Mouse (Mus musculus) midbrain, postnatal 0 days (tissue): ENCODE measurements around the gene Larp4. TPM values are rescaled to one million over a fixed set of nuclear protein-coding genes. Genes with fewer than 3 reads are reported as not detected.

Experiments used
- ATAC-seq: fragments of 200-750 bp; cut with Nextera tagmentation; 2 replicates; pipeline ENCODE4 v1.8.0; 2017; ENCODE audit warnings: moderate number of reproducible peaks, mild to moderate bottlenecking, moderate TSS enrichment, moderate library complexity; ENCODE audit not compliant: low FRiP score
- DNase-seq: peaks from one replicate; pipeline ENCODE4 v3.0.0-alpha.2; 2015; ENCODE audit warnings: low spot score
- H3K27ac ChIP-seq: fragments of 300-500 bp; sonication (generic); 2 replicates; pipeline ENCODE4 v1.5.1; 2014; ENCODE audit warnings: low read depth, mild to moderate bottlenecking, low read length, mixed read lengths
- H3K27me3 ChIP-seq: fragments of 300-500 bp; sonication (generic); 2 replicates; pipeline ENCODE4 v1.6.1; 2014; ENCODE audit warnings: low read length, control low read depth, mixed read lengths; ENCODE audit not compliant: insufficient read depth
- H3K36me3 ChIP-seq: fragments of 300-500 bp; sonication (generic); 2 replicates; pipeline ENCODE4 v1.6.1; 2014; ENCODE audit warnings: low read length, control low read depth, mixed read lengths; ENCODE audit not compliant: insufficient read depth
- H3K4me1 ChIP-seq: fragments of 300-500 bp; sonication (generic); 2 replicates; pipeline ENCODE4 v1.6.1; 2014; ENCODE audit warnings: mild to moderate bottlenecking, control low read depth, antibody characterized with exemption, low read length, mixed read lengths; ENCODE audit not compliant: insufficient read depth
- H3K4me2 ChIP-seq: fragments of 300-500 bp; sonication (generic); 2 replicates; pipeline ENCODE4 v1.6.1; 2014; ENCODE audit warnings: low read depth, mild to moderate bottlenecking, low read length, mixed read lengths; ENCODE audit not compliant: poor library complexity, severe bottlenecking
- H3K4me3 ChIP-seq: fragments of 300-500 bp; sonication (generic); 2 replicates; pipeline ENCODE4 v1.5.1; 2014; ENCODE audit warnings: low read depth, mild to moderate bottlenecking, low read length, moderate library complexity
- H3K9ac ChIP-seq: fragments of 300-500 bp; sonication (generic); replicated peaks from 2 replicates; pipeline ENCODE4 v1.6.1; 2014; ENCODE audit warnings: mild to moderate bottlenecking, low read length, moderate library complexity, mixed read lengths; ENCODE audit not compliant: poor library complexity, severe bottlenecking
- H3K9me3 ChIP-seq: fragments of 300-500 bp; sonication (generic); 2 replicates; pipeline ENCODE4 v1.6.1; 2016; ENCODE audit warnings: low read length, control low read depth
- CTCF ChIP-seq: IDR thresholded peaks from 2 replicates; pipeline ENCODE4 v1.5.1; 2016; ENCODE audit warnings: antibody characterized with exemption, mild to moderate bottlenecking
- WGBS: fragments of 180-500 bp; shearing (Covaris S2); extraction: QIAGEN DNeasy Blood & Tissue Kit; methylation state at CpG from one replicate; pipeline ENCODE4 v1.1.7; 2014; 5-methylcytosine and 5-hydroxymethylcytosine counted together
- polyA plus RNA-seq: library from polyadenylated mRNA; unstranded; fragments of >200 nt; fragmentation: Nextera tagmentation; extraction: Ambion mirVana; gene quantifications from 2 replicates; pipeline ENCODE4 v1.2.1, GENCODE M21; 2015
- total RNA-seq: library from RNA; depleted of rRNA; stranded (reverse); fragments of >200 nt; gene quantifications from 2 replicates; pipeline ENCODE4 v1.2.3, GENCODE M21; 2014

The Larp4 gene
- total and polyA plus RNA-seq, 2 experiments from 2014 or later, result 19.6 to 73.5 TPM

DNA sequence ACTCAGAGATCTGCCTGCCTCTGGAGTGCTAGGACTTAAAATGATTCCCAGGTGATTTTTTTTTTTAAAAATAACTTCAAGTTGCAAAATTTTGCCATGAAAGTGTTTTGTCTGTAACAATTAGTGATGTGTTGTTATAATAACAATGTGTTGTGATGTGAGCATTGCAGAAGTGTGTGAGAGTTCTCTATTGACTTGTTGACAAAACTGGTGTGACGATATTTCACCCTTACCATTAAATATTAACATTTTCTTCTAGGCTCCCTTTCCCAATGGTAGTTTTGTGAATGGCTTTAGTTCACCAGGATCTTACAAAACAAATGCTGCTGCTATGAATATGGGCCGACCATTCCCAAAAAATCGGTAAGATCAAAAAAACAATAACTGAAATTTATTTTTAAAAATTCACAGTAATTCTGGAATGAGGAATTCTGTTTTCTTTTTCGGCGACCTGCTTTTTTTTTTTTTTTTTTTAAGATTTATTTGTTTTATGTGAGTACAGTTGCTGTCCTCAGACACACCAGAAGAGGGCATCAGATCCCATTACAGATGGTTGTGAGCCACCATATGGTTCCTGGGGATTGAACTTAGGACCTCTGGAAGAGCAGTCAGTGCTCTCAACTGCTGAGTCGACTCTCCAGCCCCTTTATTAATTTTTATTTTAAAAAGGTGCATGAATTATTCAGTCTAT, 27.4 kb downstream of the Larp4 start:
- whole genome bisulfite sequencing, result 91% methylated on average over 6 of the region's 6 CpGs
- Histone ChIP-seq H3K4me3 (no peak overlapping the region), H3K4me2 (no peak overlapping the region), H3K9me3 (no peaks in the 10 kb centered on the region), H3K9ac (no peak overlapping the region), H3K36me3 (peaks cover 28% of the 10 kb centered on the region), H3K4me1 (no peaks in the 10 kb centered on the region), H3K27ac (no peak overlapping the region), H3K27me3 (no peaks in the 10 kb centered on the region)
- no peak for ATAC-seq
- TF ChIP-seq CTCF, result no peak
- DNase-seq, result no peak

DNA sequence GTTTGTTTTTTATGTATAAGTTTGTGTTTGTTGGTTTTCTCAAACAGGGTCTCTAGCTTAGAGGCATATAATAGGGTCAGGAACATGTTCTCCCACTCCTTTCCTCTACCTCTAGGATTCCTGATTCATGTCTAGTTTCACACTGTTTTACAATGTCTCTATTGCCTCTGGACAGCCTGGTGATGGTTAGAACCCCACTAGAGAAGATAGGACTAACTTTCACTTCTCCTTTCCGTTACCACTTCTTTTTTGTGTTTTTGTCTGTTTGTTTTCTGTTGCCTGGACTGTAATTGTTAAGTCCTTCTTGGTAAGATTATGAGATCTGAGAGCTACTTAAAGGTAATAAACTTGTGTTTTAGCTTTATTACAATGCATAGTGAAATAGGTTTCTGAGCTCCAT, 29.5 kb downstream of the Larp4 start:
- Histone ChIP-seq H3K27me3 (no peaks in the 10 kb centered on the region), H3K4me1 (no peaks in the 10 kb centered on the region), H3K9me3 (no peaks in the 10 kb centered on the region), H3K4me3 (no peak overlapping the region), H3K9ac (no peak overlapping the region), H3K27ac (no peak overlapping the region), H3K4me2 (no peak overlapping the region), H3K36me3 (peaks cover 38% of the 10 kb centered on the region)
- DNase-seq (no peak), ATAC-seq (no peak)
- WGBS, result 89% methylated on average over 1 of the region's 1 CpGs
- no peak for TF ChIP-seq CTCF

DNA sequence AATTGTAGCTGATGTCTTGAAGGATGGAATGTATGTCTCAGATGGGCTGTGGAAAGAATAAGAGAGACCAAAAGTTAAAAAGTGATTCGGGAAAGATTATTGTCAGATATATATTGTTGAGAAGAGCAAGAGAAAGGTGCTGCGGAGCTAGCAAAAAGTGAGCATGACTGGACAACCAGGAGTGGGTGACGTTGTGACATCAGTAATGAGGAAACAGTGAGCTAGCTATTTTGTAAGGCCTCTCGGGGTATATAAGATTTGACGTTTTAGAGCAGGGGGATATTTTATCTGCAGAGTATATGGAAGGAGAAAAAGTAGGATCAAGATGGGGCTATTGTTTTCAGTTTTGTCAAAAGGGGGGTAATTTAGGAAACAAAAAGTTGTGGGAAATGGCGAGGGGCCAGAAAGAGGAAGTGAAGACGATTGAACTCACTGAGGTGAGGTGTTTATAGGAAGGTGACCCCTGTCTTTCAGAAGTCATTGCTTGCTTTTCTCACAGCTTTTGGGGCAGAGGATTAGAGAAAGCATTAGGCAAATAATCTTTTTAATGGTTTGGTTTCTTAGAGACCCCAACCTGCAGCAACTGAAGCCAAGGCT, 34.9 kb downstream of the Larp4 start:
- H3K36me3 ChIP-seq, result peaks cover 38% of the 10 kb centered on the region
- TF ChIP-seq CTCF, result no peak

DNA sequence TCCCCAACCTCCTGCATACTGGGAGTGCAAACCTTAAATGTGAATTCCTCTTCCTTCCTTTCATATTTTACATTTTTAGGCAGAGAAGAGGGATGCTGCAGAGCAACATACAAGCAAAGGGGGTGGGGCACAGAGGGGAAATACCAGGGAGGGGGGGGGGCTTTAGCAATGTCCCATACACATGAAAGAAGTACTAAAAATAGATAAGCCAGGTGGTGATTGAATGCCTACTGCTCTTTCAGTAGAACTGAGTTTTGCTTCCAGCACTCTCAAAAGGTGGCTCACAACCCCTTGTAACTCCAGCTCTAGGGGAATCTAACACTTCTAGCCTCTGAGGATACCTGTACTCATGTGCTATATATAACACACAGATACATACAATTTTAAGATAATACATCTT, 36.3 kb downstream of the Larp4 start:
- Histone ChIP-seq H3K36me3 (peaks cover 43% of the 10 kb centered on the region), H3K4me1 (no peaks in the 10 kb centered on the region), H3K9me3 (no peaks in the 10 kb centered on the region), H3K27me3 (no peaks in the 10 kb centered on the region), H3K4me2 (no peak overlapping the region), H3K27ac (no peak overlapping the region), H3K9ac (no peak overlapping the region), H3K4me3 (no peak overlapping the region)
- DNase-seq (no peak), ATAC-seq (no peak)
- no peak for TF ChIP-seq CTCF

More for the DNA sequence above, 34.9 kb downstream of the Larp4 start:
- Histone ChIP-seq H3K9me3 (no peaks in the 10 kb centered on the region), H3K27ac (no peak overlapping the region), H3K27me3 (no peaks in the 10 kb centered on the region), H3K4me2 (no peak overlapping the region), H3K4me1 (no peaks in the 10 kb centered on the region), H3K9ac (no peak overlapping the region), H3K4me3 (no peak overlapping the region)
- 91% methylated on average over 7 of the region's 7 CpGs for WGBS
- ATAC-seq (no peak), DNase-seq (no peak)

DNA sequence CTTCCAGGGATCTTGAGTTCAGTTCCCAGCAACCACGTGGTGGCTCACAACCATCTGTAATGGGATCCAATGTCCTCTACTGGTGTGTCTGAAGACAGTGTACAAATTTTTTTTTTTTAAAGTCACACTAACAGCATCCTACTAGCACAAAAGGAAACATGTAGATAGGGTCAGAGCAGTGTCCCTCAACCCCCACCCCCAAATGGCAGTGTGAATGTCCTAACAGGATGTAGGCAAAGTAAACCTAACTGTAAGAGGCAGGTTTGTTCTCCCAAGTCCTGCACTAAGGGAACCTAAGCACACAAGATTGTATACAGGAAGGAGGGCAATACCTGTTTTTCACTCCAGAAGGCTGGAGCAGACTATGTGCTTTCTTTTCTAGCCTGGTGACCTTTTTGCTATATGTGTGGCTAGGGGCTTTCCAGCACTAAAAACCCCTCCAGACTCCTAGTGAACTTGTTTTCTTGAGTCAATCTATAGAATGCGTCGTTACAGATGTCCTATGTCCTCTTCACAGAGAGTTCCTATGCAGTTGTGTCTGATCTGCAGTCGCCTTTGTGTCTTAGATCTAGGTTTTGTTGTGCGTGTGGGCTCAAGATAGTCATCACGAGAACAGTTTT, 48.5 kb downstream of the Larp4 start:
- Histone ChIP-seq H3K9ac (no peak overlapping the region), H3K27me3 (no peaks in the 10 kb centered on the region), H3K27ac (no peak overlapping the region), H3K9me3 (no peaks in the 10 kb centered on the region), H3K4me2 (no peak overlapping the region), H3K4me3 (no peak overlapping the region), H3K4me1 (no peaks in the 10 kb centered on the region), H3K36me3 (no peaks in the 10 kb centered on the region; the same call in 1 of the 2 replicates)
- TF ChIP-seq CTCF, result no peak
- DNase-seq (no peak), ATAC-seq (no peak)
- WGBS, result 68% methylated on average over 6 of the region's 6 CpGs

DNA sequence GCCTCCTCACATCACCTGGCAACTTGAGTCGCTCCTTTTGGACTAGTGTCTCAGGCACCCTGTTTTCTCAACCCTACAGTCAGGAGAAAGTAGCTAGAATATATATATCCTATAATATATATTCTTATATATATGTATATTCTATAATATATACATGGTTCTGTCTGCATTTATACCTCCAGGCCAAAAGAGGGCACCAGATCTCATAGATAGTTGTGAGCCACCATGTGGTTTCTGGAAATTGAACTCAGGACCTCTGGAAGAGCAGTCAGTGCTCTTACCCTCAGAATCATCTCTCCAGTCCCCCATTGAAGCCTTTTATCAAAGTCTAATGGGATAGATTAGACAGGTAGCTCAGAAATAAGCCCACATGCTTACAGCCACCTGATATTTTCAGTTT, 51.3 kb downstream of the Larp4 start:
- Histone ChIP-seq H3K9me3 (no peaks in the 10 kb centered on the region), H3K4me3 (no peak overlapping the region), H3K9ac (no peak overlapping the region), H3K27me3 (no peaks in the 10 kb centered on the region), H3K4me2 (no peak overlapping the region), H3K36me3 (no peaks in the 10 kb centered on the region; the same call in 1 of the 2 replicates), H3K27ac (no peak overlapping the region), H3K4me1 (no peaks in the 10 kb centered on the region)
- WGBS, result 93% methylated on average over 1 of the region's 1 CpGs
- DNase-seq (no peak), ATAC-seq (no peak)
- no peak for TF ChIP-seq CTCF
